Mouse (Mus musculus) erythroblast, embryonic 14.5 days (primary cell): Measurements from ENCODE around the gene Notum.

Experiments used
- GATA1 ChIP-seq: IDR thresholded peaks from 2 replicates; pipeline ENCODE4 v1.6.1; 2012; ENCODE audit warnings: low read length, inconsistent platforms, mixed read lengths
- TAL1 ChIP-seq: IDR thresholded peaks from 3 replicates; pipeline ENCODE4 v1.6.1; 2012; ENCODE audit warnings: low read length, inconsistent platforms, mixed read lengths

GRCm38 (mm10) chr11:120695184-120695583 lies 34.2 kb upstream of the Notum start:
- TF ChIP-seq GATA1, result no peak
- TF ChIP-seq TAL1, result no peak
